Mouse (Mus musculus): ENCODE results near the gene Clybl. TPM values are rescaled to one million over a fixed set of nuclear protein-coding genes. Genes with fewer than 3 reads are reported as not detected.
A peak's percentile ranks its signal among the peaks of the same experiment; 100 is the strongest.

The Clybl gene
- polyA plus RNA-seq, 1 experiment: 66.7 TPM

- H3K36me3 ChIP-seq (ENCODE audit: control insufficient read depth, insufficient read depth, low read length): no peaks in the 10 kb centered on the region
- no peak for DNase-seq
- no peak for TF ChIP-seq CTCF (conservative IDR thresholded peaks at IDR 0.05; ENCODE audit: insufficient read depth, insufficient read length, low read depth, low read length)
- no peak for TF ChIP-seq POLR2A (IDR thresholded peaks at IDR 0.05; ENCODE audit: low read depth, low read length)
- no peaks in the 10 kb centered on the region for H3K4me1 ChIP-seq (ENCODE audit: control insufficient read depth, insufficient read depth, low read length)
- H3K4me3 ChIP-seq (ENCODE audit: insufficient read depth, low read depth, low read length): no peak overlapping the region
- no peaks in the 10 kb centered on the region for H3K27me3 ChIP-seq (replicated peaks; ENCODE audit: control insufficient read depth, insufficient read depth, low read length)
- 77% methylated on average over 18 of the region's 18 CpGs for WGBS
- H3K27ac ChIP-seq (ENCODE audit: insufficient read depth, low read depth, low read length): no peak overlapping the region
Observed at GRCm38 (mm10) chr14:122246919-122247859, 65.7 kb downstream of the Clybl start.

- Histone ChIP-seq H3K4me1 (ENCODE audit: control insufficient read depth, insufficient read depth, low read length) (no peaks in the 10 kb centered on the region), H3K27ac (ENCODE audit: insufficient read depth, low read depth, low read length) (no peak overlapping the region), H3K27me3 (replicated peaks; ENCODE audit: control insufficient read depth, insufficient read depth, low read length) (no peaks in the 10 kb centered on the region), H3K36me3 (ENCODE audit: control insufficient read depth, insufficient read depth, low read length) (no peaks in the 10 kb centered on the region), H3K4me3 (ENCODE audit: insufficient read depth, low read depth, low read length) (no peak overlapping the region)
- TF ChIP-seq CTCF (conservative IDR thresholded peaks at IDR 0.05; ENCODE audit: insufficient read depth, insufficient read length, low read depth, low read length): peak; percentile 53
- TF ChIP-seq POLR2A (IDR thresholded peaks at IDR 0.05; ENCODE audit: low read depth, low read length): no peak
- 85% methylated on average over 3 of the region's 3 CpGs for WGBS
- peak; percentile 27 for DNase-seq
Observed at GRCm38 (mm10) chr14:122249123-122249522, 67.6 kb downstream of the Clybl start.

DNA sequence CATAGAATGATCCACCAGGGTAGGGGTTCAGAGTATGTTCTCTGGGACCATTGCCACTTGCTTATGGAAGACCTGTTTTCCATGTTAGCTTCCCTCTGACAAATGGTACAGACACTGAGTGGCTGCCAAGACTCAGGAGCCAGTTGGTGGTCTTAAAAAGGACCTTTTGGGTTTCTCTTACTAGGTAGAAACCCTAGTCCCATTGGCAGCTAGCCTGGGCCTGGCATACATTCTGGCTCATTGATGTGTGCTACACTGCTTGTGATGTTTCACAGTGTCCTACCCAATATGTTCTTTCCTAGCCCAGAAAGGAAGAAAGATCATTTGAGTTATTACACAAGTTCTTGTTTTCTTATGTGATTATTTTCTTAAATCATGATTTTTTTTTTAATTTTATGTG lies 69.8 kb downstream of the Clybl start:
- Histone ChIP-seq H3K27ac (ENCODE audit: insufficient read depth, low read depth, low read length) (no peak overlapping the region), H3K27me3 (replicated peaks; ENCODE audit: control insufficient read depth, insufficient read depth, low read length) (no peaks in the 10 kb centered on the region), H3K4me3 (ENCODE audit: insufficient read depth, low read depth, low read length) (no peak overlapping the region), H3K4me1 (ENCODE audit: control insufficient read depth, insufficient read depth, low read length) (no peaks in the 10 kb centered on the region), H3K36me3 (ENCODE audit: control insufficient read depth, insufficient read depth, low read length) (no peaks in the 10 kb centered on the region)
- TF ChIP-seq POLR2A (IDR thresholded peaks at IDR 0.05; ENCODE audit: low read depth, low read length) (no peak), CTCF (conservative IDR thresholded peaks at IDR 0.05; ENCODE audit: insufficient read depth, insufficient read length, low read depth, low read length) (no peak)
- no peak for DNase-seq

- 40% methylated on average over 21 of the region's 21 CpGs for WGBS
- no peak for DNase-seq
- H3K4me1 ChIP-seq (ENCODE audit: control insufficient read depth, insufficient read depth, low read length): peaks cover 6% of the 10 kb centered on the region
- no peak overlapping the region for H3K4me3 ChIP-seq (ENCODE audit: insufficient read depth, low read depth, low read length)
- TF ChIP-seq POLR2A (IDR thresholded peaks at IDR 0.05; ENCODE audit: low read depth, low read length) (no peak), CTCF (conservative IDR thresholded peaks at IDR 0.05; ENCODE audit: insufficient read depth, insufficient read length, low read depth, low read length) (no peak)
- H3K27ac ChIP-seq (ENCODE audit: insufficient read depth, low read depth, low read length): no peak overlapping the region
- no peaks in the 10 kb centered on the region for H3K27me3 ChIP-seq (replicated peaks; ENCODE audit: control insufficient read depth, insufficient read depth, low read length)
- H3K36me3 ChIP-seq (ENCODE audit: control insufficient read depth, insufficient read depth, low read length): no peaks in the 10 kb centered on the region
Observed at GRCm38 (mm10) chr14:122255562-122256260, 74.2 kb downstream of the Clybl start.

GRCm38 (mm10) chr14:122256261-122256634 lies 74.7 kb downstream of the Clybl start:
- no peak overlapping the region for H3K27ac ChIP-seq (ENCODE audit: insufficient read depth, low read depth, low read length)
- DNase-seq: no peak
- no peaks in the 10 kb centered on the region for H3K27me3 ChIP-seq (replicated peaks; ENCODE audit: control insufficient read depth, insufficient read depth, low read length)
- H3K4me1 ChIP-seq (ENCODE audit: control insufficient read depth, insufficient read depth, low read length): peaks cover 6% of the 10 kb centered on the region
- 61% methylated on average over 8 of the region's 8 CpGs for WGBS
- TF ChIP-seq CTCF (conservative IDR thresholded peaks at IDR 0.05; ENCODE audit: insufficient read depth, insufficient read length, low read depth, low read length) (no peak), POLR2A (IDR thresholded peaks at IDR 0.05; ENCODE audit: low read depth, low read length) (no peak)
- no peaks in the 10 kb centered on the region for H3K36me3 ChIP-seq (ENCODE audit: control insufficient read depth, insufficient read depth, low read length)
- no peak overlapping the region for H3K4me3 ChIP-seq (ENCODE audit: insufficient read depth, low read depth, low read length)

GRCm38 (mm10) chr14:122258297-122258696 lies 76.8 kb downstream of the Clybl start:
- no peak for TF ChIP-seq CTCF (conservative IDR thresholded peaks at IDR 0.05; ENCODE audit: insufficient read depth, insufficient read length, low read depth, low read length)
- TF ChIP-seq POLR2A (IDR thresholded peaks at IDR 0.05; ENCODE audit: low read depth, low read length): no peak
- peaks cover 6% of the 10 kb centered on the region for H3K4me1 ChIP-seq (ENCODE audit: control insufficient read depth, insufficient read depth, low read length)
- 55% methylated on average over 5 of the region's 5 CpGs for WGBS
- H3K36me3 ChIP-seq (ENCODE audit: control insufficient read depth, insufficient read depth, low read length): no peaks in the 10 kb centered on the region
- no peak overlapping the region for H3K4me3 ChIP-seq (ENCODE audit: insufficient read depth, low read depth, low read length)
- H3K27me3 ChIP-seq (replicated peaks; ENCODE audit: control insufficient read depth, insufficient read depth, low read length): no peaks in the 10 kb centered on the region
- no peak for DNase-seq
- no peak overlapping the region for H3K27ac ChIP-seq (ENCODE audit: insufficient read depth, low read depth, low read length)

DNA sequence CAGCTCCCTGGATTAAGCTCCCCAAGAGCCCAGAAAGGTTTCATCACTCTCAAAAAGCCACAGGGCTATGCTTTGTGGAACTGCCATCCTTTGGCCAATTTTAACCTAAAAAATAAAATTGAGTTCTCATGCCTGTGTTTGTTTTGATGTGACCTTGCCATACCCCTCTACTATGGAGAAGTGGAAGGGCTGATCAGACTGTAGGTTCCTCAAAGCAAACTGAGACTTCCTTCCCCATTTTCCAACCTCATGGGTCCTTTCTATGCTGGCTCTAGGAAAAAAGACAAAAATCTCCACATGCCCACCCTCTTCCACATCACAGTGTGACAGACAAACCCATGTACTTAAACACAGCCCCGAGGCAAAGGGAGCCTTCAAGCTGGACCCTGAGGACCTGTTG lies 79.7 kb downstream of the Clybl start:
- no peak for DNase-seq
- Histone ChIP-seq H3K36me3 (ENCODE audit: control insufficient read depth, insufficient read depth, low read length) (no peaks in the 10 kb centered on the region), H3K27ac (ENCODE audit: insufficient read depth, low read depth, low read length) (no peak overlapping the region), H3K27me3 (replicated peaks; ENCODE audit: control insufficient read depth, insufficient read depth, low read length) (0 out of 2 replicates have a peak, but pooled peaks cover 1% of the 10 kb centered on the region), H3K4me1 (ENCODE audit: control insufficient read depth, insufficient read depth, low read length) (peaks cover 6% of the 10 kb centered on the region), H3K4me3 (ENCODE audit: insufficient read depth, low read depth, low read length) (no peak overlapping the region)
- TF ChIP-seq CTCF (conservative IDR thresholded peaks at IDR 0.05; ENCODE audit: insufficient read depth, insufficient read length, low read depth, low read length): no peak
- no peak for TF ChIP-seq POLR2A (IDR thresholded peaks at IDR 0.05; ENCODE audit: low read depth, low read length)
- WGBS: 85% methylated on average over 1 of the region's 1 CpGs
